Mouse (Mus musculus): ENCODE measurements around the gene Rapgefl1. TPM values are rescaled to one million over a fixed set of nuclear protein-coding genes. Genes with fewer than 3 reads are reported as not detected.

The Rapgefl1 gene
- polyA plus RNA-seq, 2 experiments = 8.9 to 31.4 TPM

DNA sequence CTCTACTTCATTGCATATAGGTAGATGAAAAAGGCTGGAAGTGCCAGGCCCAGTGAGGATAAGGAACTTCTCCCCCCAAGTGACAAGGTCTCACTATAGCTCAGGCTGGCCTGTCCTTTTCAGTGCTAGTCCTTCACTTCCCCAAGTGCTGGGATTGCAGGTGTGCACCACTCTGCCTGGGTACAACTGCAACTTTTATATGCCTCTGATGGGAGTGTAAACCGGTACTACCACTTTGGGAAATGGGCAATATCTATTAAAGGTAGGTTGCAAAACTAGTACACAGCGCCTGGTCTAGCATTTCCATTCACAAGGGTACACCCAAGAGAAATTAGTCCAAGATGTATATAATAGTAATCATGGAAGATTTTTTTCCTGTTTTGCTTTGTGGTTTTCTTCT lies 18.1 kb downstream of the Rapgefl1 start:
- Histone ChIP-seq H3K4me2 (replicated peaks; ENCODE audit: low read depth, low read length, severe bottlenecking) (no peak overlapping the region), H3K4me1 (ENCODE audit: control insufficient read depth, insufficient read depth, low read length) (peaks cover 18% of the 10 kb centered on the region), H3K4me3 (replicated peaks; ENCODE audit: low read length) (no peak overlapping the region), H3K27me3 (ENCODE audit: control insufficient read depth, insufficient read depth, low read length) (no peaks in the 10 kb centered on the region), H3K9me3 (ENCODE audit: control insufficient read depth, low read length) (no peaks in the 10 kb centered on the region), H3K9ac (ENCODE audit: low read depth, low read length, severe bottlenecking) (no peak overlapping the region), H3K36me3 (ENCODE audit: control insufficient read depth, insufficient read depth, low read length) (0 out of 2 replicates have a peak, but pooled peaks cover 2% of the 10 kb centered on the region), H3K27ac (replicated peaks; ENCODE audit: low read depth, low read length) (no peak overlapping the region)
- WGBS = 74% methylated on average over 2 of the region's 2 CpGs
- DNase-seq (ENCODE audit: low spot score) = no peak
- no peak for TF ChIP-seq POLR2A (IDR thresholded peaks at IDR 0.05; ENCODE audit: borderline replicate concordance, extremely low read depth, insufficient read depth, insufficient read length)
- ATAC-seq (ENCODE audit: low FRiP score, low read depth) = no peak

GRCm38 (mm10) chr11:98858759-98859731 lies 22.5 kb downstream of the Rapgefl1 start:
- no peaks in the 10 kb centered on the region for H3K36me3 ChIP-seq (ENCODE audit: control insufficient read depth, insufficient read depth, low read length)
- H3K4me1 ChIP-seq (ENCODE audit: control insufficient read depth, insufficient read depth, low read length) = peaks cover 7% of the 10 kb centered on the region; the same call in 1 of the 2 replicates
- DNase-seq (ENCODE audit: low spot score) (peak; percentile 93), ATAC-seq (ENCODE audit: low FRiP score, low read depth) (peak; percentile 48; the same call in 1 of the 2 replicates)
- H3K4me2 ChIP-seq (replicated peaks; ENCODE audit: low read depth, low read length, severe bottlenecking) = no peak overlapping the region
- H3K27me3 ChIP-seq (ENCODE audit: control insufficient read depth, insufficient read depth, low read length) = no peaks in the 10 kb centered on the region
- WGBS = 35% methylated on average over 14 of the region's 14 CpGs
- no peak overlapping the region for H3K4me3 ChIP-seq (replicated peaks; ENCODE audit: low read length)
- TF ChIP-seq POLR2A (IDR thresholded peaks at IDR 0.05; ENCODE audit: borderline replicate concordance, extremely low read depth, insufficient read depth, insufficient read length) = no peak
- no peaks in the 10 kb centered on the region for H3K9me3 ChIP-seq (ENCODE audit: control insufficient read depth, low read length)
- no peak overlapping the region for H3K27ac ChIP-seq (replicated peaks; ENCODE audit: low read depth, low read length)
- no peak overlapping the region for H3K9ac ChIP-seq (ENCODE audit: low read depth, low read length, severe bottlenecking)

- TF ChIP-seq POLR2A (IDR thresholded peaks at IDR 0.05; ENCODE audit: borderline replicate concordance, extremely low read depth, insufficient read depth, insufficient read length) = peak; percentile 64; the same call in 1 of the 2 replicates
- DNase-seq (ENCODE audit: low spot score) (peak; percentile 95), ATAC-seq (ENCODE audit: low FRiP score, low read depth) (peak; percentile 93)
- H3K36me3 ChIP-seq (ENCODE audit: control insufficient read depth, insufficient read depth, low read length) = peaks cover 13% of the 10 kb centered on the region
- peak within 1 kb of the TSS; percentile 85 for H3K4me2 ChIP-seq (replicated peaks; ENCODE audit: low read depth, low read length, severe bottlenecking)
- H3K9ac ChIP-seq (ENCODE audit: low read depth, low read length, severe bottlenecking) = peak within 1 kb of the TSS; percentile 67
- H3K9me3 ChIP-seq (ENCODE audit: control insufficient read depth, low read length) = no peaks in the 10 kb centered on the region
- H3K27ac ChIP-seq (replicated peaks; ENCODE audit: low read depth, low read length) = peak within 1 kb of the TSS; percentile 90
- no peaks in the 10 kb centered on the region for H3K27me3 ChIP-seq (ENCODE audit: control insufficient read depth, insufficient read depth, low read length)
- H3K4me1 ChIP-seq (ENCODE audit: control insufficient read depth, insufficient read depth, low read length) = peaks cover 12% of the 10 kb centered on the region; the same call in 1 of the 2 replicates
- peak within 1 kb of the TSS; percentile 62 for H3K4me3 ChIP-seq (replicated peaks; ENCODE audit: low read length)
- WGBS = 7% methylated on average over 37 of the region's 41 CpGs
Observed at GRCm38 (mm10) chr11:98863028-98863750, 26.6 kb downstream of the Rapgefl1 start, which contains the start of gene Wipf2. TSS of gene Wipf2 (plus strand) at chr11:98863638.

DNA sequence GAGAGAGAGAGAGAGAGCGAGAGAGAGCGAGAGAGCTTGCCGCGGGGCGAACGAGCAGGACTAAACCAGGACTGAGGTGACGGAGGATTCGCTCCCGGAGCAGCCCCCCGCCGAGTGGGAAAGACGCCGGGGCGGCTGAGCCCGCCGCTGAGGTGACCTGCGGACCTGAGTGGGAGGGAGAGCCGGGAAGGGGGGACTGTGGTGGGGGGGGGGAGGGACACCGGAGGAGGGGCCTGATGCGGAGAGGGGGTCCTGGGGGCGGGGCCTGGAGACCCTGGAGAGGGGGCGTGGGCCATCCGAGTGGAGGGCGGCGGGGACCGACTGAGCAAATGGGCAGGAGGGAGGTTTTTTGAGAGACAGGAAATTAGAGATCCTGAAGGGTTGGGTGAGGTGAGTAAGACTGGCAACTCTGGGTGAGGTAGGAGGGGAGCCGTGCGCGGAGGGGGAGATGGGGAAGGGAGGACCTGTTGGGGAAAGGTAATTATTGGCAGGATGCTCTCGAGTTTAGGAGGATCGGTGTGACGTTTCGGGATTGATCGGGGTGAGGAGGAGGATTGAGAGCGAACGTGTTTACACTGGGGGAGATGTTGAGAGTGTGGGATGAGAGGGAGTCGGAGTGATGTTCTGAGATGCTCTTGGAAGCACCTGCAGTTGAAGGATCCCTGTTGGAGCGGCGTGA lies 27.3 kb downstream of the Rapgefl1 start:
- 2% methylated on average over 34 of the region's 39 CpGs for WGBS
- no peak for TF ChIP-seq POLR2A (IDR thresholded peaks at IDR 0.05; ENCODE audit: borderline replicate concordance, extremely low read depth, insufficient read depth, insufficient read length)
- H3K4me2 ChIP-seq (replicated peaks; ENCODE audit: low read depth, low read length, severe bottlenecking) = peak overlapping the region; percentile 85
- no peaks in the 10 kb centered on the region for H3K9me3 ChIP-seq (ENCODE audit: control insufficient read depth, low read length)
- peak overlapping the region; percentile 67 for H3K9ac ChIP-seq (ENCODE audit: low read depth, low read length, severe bottlenecking)
- H3K4me1 ChIP-seq (ENCODE audit: control insufficient read depth, insufficient read depth, low read length) = peaks cover 11% of the 10 kb centered on the region; the same call in 1 of the 2 replicates
- no peaks in the 10 kb centered on the region for H3K27me3 ChIP-seq (ENCODE audit: control insufficient read depth, insufficient read depth, low read length)
- ATAC-seq (ENCODE audit: low FRiP score, low read depth) (peak; percentile 77), DNase-seq (ENCODE audit: low spot score) (peak; percentile 75)
- peak overlapping the region; percentile 90 for H3K27ac ChIP-seq (replicated peaks; ENCODE audit: low read depth, low read length)
- H3K4me3 ChIP-seq (replicated peaks; ENCODE audit: low read length) = peak overlapping the region; percentile 62
- peaks cover 14% of the 10 kb centered on the region for H3K36me3 ChIP-seq (ENCODE audit: control insufficient read depth, insufficient read depth, low read length)
